Mouse (Mus musculus): ENCODE data around the gene 1700123O20Rik. TPM values are rescaled to one million over a fixed set of nuclear protein-coding genes. Genes with fewer than 3 reads are reported as not detected.

1700123O20Rik gene
- total RNA-seq (2023), result 10 to 100 TPM; 22.4 to 23.1 TPM

DNA sequence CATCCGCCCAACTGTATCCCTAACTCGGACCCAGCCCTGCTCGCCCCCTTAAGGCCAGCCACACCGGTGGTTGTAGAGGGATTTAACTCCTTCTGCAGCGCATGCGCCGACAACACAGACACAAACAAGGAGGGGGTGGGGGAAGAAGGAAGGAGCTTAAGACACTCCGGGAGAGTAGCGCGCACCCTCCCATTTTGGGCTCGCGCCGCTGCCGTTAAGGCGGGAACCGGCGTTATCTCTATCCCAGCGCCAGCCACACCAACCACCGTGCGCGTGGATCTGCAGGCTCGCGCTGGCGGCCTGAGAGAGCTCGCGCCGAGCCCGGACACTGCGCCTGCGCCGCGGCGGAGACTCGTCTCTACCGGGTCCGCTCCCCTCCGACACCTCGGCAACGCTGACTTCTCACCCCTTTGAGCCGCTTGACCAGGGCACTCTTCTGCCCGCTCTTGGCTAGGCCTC lies at the start of gene 1700123O20Rik:
Gene 1700123O20Rik, plus strand, starts transcription at position 154 of the 459 bp plus-strand sequence.

GRCm38 (mm10) chr14:54640946-54641304 lies 45.1 kb upstream of the 1700123O20Rik start, which contains the start of gene Gm17606:
Gene Gm17606, plus strand, starts transcription at chr14:54640952.

DNA sequence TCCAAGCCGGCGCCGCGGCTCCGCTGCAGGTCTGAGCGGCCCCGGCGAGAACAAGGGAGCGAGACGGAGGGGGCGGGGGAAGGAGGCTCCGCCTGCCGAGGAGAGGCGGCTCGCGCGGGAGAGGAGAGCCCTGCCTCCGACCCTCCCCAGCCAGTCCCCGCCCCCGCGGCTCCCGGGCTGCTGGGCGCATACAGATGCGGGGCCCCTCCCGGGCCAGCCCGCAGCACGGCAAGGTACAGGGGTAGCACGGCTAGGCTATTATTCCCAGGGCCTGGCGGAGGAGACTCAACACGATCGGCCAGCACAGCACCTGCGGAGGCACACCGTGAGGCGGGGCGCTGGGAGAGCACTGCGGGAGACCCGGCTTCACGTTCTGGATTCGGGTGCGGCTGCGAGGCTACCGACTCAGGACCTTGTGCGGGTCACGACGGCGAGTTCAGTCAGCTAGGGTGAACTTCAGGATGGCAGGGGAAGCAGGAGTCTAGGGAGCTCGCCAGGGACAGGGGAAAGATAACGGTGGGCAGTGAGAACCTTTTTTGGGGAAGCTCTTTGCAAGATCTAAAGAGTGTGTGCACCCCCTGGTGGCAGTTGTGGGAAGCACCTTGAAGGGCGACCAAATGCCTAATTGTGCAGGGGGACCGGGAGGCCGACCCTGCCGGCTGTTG lies 44.6 kb upstream of the 1700123O20Rik start, which contains the start of gene Cdh24:
Gene Cdh24, minus strand, starts transcription at position 60 of the 665 bp plus-strand sequence.

DNA sequence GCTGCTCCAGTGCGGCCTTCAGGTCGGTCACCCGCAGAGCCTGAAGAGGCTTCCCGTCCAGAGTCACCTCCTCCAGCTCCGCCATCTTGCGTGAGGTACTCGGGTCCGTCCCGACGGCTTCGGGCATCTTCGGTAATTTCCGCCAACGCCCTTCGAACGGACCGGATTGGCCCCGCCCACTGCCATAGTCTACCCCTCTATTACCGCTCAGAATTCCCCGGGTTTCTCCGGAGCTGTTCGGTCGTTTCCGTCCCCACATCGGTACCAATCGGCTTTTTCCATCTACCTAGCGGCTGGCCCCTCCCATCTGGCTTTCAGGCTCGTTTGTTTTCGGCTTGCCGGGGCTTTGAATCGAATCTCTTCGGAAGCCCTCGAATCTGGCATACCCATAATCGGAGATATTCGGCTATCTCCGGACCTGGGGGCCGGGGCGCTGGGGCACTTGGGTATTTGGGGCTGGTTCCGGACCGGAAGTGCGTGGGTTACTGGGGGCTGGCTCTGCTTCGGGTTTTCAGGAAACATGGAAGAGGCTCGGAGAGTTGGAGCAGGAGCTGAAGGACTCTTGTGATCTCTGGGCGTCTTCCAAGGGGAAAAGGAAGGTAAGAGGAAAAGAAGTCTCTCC lies 617 bp downstream of the 1700123O20Rik start, which contains the start of gene Acin1:
Gene Acin1, minus strand, starts transcription at position 410 of the 622 bp plus-strand sequence.

GRCm38 (mm10) chr14:54698733-54699132 lies 12.7 kb downstream of the 1700123O20Rik start, which contains the start of gene Gm29776:
Gene Gm29776, minus strand, starts transcription at chr14:54698833.

DNA sequence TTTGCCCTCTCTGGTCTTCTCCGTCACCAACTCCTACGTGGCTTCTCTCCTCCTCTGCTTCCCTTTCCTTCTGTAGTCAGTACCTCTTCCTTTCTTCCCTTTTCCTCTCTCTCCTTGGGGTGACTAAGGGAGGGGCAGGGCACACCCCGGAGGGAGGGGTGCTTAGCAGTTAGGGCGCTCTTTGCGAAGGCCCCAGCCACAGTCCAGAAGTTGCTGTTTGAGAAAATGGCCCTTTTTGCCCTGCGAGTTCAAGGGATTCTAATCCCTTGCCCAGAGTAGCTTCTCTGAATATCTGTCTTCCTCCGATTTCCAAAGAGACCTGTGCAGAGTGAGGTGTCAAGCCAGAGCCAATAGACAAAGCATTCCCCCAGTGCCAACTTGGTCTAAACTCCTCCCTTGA lies 26.1 kb downstream of the 1700123O20Rik start, which contains the start of gene Cebpe:
Gene Cebpe, minus strand, starts transcription at position 101 of the 400 bp plus-strand sequence.

Other genes with a start within 250 kb of the 1700123O20Rik start
- gene Lrp10, start 222.1 kb upstream of the 1700123O20Rik start, total RNA-seq (2023), result 100 to 1,000 TPM; 109 to 130 TPM
- not detected for gene Rem2, start 210.1 kb upstream of the 1700123O20Rik start, total RNA-seq (2023)
- gene Prmt5, start 168.7 kb upstream of the 1700123O20Rik start, total RNA-seq (2023), result 10 to 100 TPM; 13.4 to 14.5 TPM
- gene Haus4, start 131.6 kb upstream of the 1700123O20Rik start, total RNA-seq (2023), result 1 to 10 TPM; 7.1 to 7.4 TPM
- gene Ajuba, start 108.7 kb upstream of the 1700123O20Rik start, total RNA-seq (2023), result under 1 TPM; 0.79 to 0.84 TPM
- gene 4931414P19Rik, start 80.2 kb upstream of the 1700123O20Rik start, total RNA-seq (2023), result 1 to 10 TPM; 6.6 to 7.8 TPM
- gene Psmb5, start 68.2 kb upstream of the 1700123O20Rik start, total RNA-seq (2023), result 10 to 100 TPM; 63.1 to 66.7 TPM
- gene Psmb11, start 64.8 kb upstream of the 1700123O20Rik start, total RNA-seq (2023), result not detected
- not detected for gene Gm17606, start 45.3 kb upstream of the 1700123O20Rik start, total RNA-seq (2023)
- 1 to 10 TPM in 1 of 2 experiments, under 1 TPM in 1; 0.76 to 2.9 TPM for gene Cdh24, start 44.9 kb upstream of the 1700123O20Rik start, total RNA-seq (2023)
- gene Acin1, start 715 bp downstream of the 1700123O20Rik start, total RNA-seq (2023), result 100 to 1,000 TPM; 302 to 334 TPM
- gene Gm29776, start 12.6 kb downstream of the 1700123O20Rik start, total RNA-seq (2023), result not detected
- 1 to 10 TPM; 1.4 to 2.4 TPM for gene Cebpe, start 26.0 kb downstream of the 1700123O20Rik start, total RNA-seq (2023)
- gene Slc7a8, start 95.7 kb downstream of the 1700123O20Rik start, total RNA-seq (2023), result 10 to 100 TPM; 33.9 to 35.1 TPM
- not detected for gene Rnf212b, start 127.9 kb downstream of the 1700123O20Rik start, total RNA-seq (2023)
- gene Homez, start 184.7 kb downstream of the 1700123O20Rik start, total RNA-seq (2023), result 10 to 100 TPM in 1 of 2 experiments, 1 to 10 TPM in 1; 8.8 to 10.4 TPM
- gene Ppp1r3e, start 191.3 kb downstream of the 1700123O20Rik start, total RNA-seq (2023), result 1 to 10 TPM; 4.9 to 7.5 TPM
- gene Bcl2l2, start 197.2 kb downstream of the 1700123O20Rik start, total RNA-seq (2023), result 10 to 100 TPM; 10.5 to 18.6 TPM
- 1 to 10 TPM; 1.5 to 2.0 TPM for gene Gm20521, start 197.2 kb downstream of the 1700123O20Rik start, total RNA-seq (2023)
- gene Pabpn1, start 206.3 kb downstream of the 1700123O20Rik start, total RNA-seq (2023), result 100 to 1,000 TPM; 173 to 176 TPM
- 1 to 10 TPM; 5.2 to 7.3 TPM for gene Slc22a17, start 226.9 kb downstream of the 1700123O20Rik start, total RNA-seq (2023)
- gene Efs, start 239.9 kb downstream of the 1700123O20Rik start, total RNA-seq (2023), result not detected
- gene Il25, start 246.5 kb downstream of the 1700123O20Rik start, total RNA-seq (2023), result not detected

All from monocyte, adult 59 days (primary cell).